ENCODE assay signal across 21 mouse cellular contexts in genomic region chr2:136669665-136670064, GRCm38 (mm10). TPM values are rescaled to one million over a fixed set of nuclear protein-coding genes. Genes with fewer than 3 reads are reported as not detected.
DNase-seq lines count a peak whose midpoint lies in the region; ATAC-seq and TF ChIP-seq lines count a peak whose summit lies in the region.
"Had no signal": no experiment of that assay in that cellular context is flagged by ENCODE, and none has a peak within 500 bp of the region (broad histone marks: within the 10 kb centered on the region; RNA-seq: fewer than 3 reads in every experiment).

No protein-coding gene starts in this region.

- DNase-seq in adrenal gland, postnatal 14 days: peak; percentile 28
- DNase-seq in adrenal gland, postnatal 25 days: no peak
- no peak for DNase-seq in heart, adult 2 months
- peak; percentile 35 for DNase-seq in lung, embryonic 14.5 days
- no peak for DNase-seq in lung, postnatal 36 days
- peak; percentile 30 for DNase-seq in skeletal muscle tissue, adult 2 months (ENCODE audit: low read depth, low spot score)
- DNase-seq: gastrocnemius, postnatal 10 days; lung, adult 2 months; thymus, postnatal 25 days had no signal

- WGBS in heart, adult 2 months: 62% methylated on average over 3 of the region's 3 CpGs
- WGBS in heart, embryonic 12.5 days: 79% methylated on average over 3 of the region's 3 CpGs
- 45% methylated on average over 3 of the region's 3 CpGs for whole genome bisulfite sequencing in lung, embryonic 14.5 days

- intact Hi-C loops in heart, adult 2 months (cut with DNase I): no loop called here

- no peaks in the 10 kb centered on the region for H3K27me3 ChIP-seq in heart, adult 2 months (ENCODE audit: control insufficient read depth, insufficient read depth, low read length)
- no peaks in the 10 kb centered on the region for H3K27me3 ChIP-seq in heart, embryonic 12.5 days (replicated peaks)
- no peaks in the 10 kb centered on the region for H3K27me3 ChIP-seq in lung, embryonic 14.5 days (ENCODE audit: insufficient read depth, low read length)
- H3K27me3 ChIP-seq: embryonic facial prominence, embryonic 12.5 days; heart, embryonic 13.5 days; kidney, embryonic 15.5 days; liver, embryonic 12.5 days; midbrain, embryonic 13.5 days; neural tube, embryonic 12.5 days had no signal

- no peaks in the 10 kb centered on the region for H3K79me2 ChIP-seq in heart, adult 2 months (replicated peaks; ENCODE audit: control insufficient read depth, insufficient read depth, low read length)

- no peak for TF ChIP-seq CTCF in heart, adult 2 months (IDR thresholded peaks at IDR 0.05)
- TF ChIP-seq CTCF in lung, embryonic 14.5 days (IDR thresholded peaks at IDR 0.05; ENCODE audit: low read depth): no peak

- no peak for TF ChIP-seq POLR2A in heart, adult 2 months (IDR thresholded peaks at IDR 0.05; ENCODE audit: insufficient read depth, low read depth, low read length)

- no peak for ATAC-seq in heart, embryonic 12.5 days (ENCODE audit: insufficient number of reproducible peaks, low FRiP score)
- ATAC-seq in lung, embryonic 14.5 days (ENCODE audit: insufficient read depth): no peak
- ATAC-seq: intestine, postnatal 0 days; liver, embryonic 12.5 days had no signal

- no peak for TF ChIP-seq EP300 in heart, adult 2 months (IDR thresholded peaks at IDR 0.05; ENCODE audit: insufficient read depth, low read depth, low read length)

- no peaks in the 10 kb centered on the region for H3K9me3 ChIP-seq in heart, embryonic 12.5 days (replicated peaks)
- no peaks in the 10 kb centered on the region for H3K9me3 ChIP-seq in lung, embryonic 14.5 days (ENCODE audit: low read depth, low read length)
- H3K9me3 ChIP-seq: embryonic facial prominence, embryonic 12.5 days; heart, embryonic 13.5 days; hindbrain, embryonic 10.5 days; kidney, embryonic 15.5 days; liver, embryonic 12.5 days; midbrain, embryonic 13.5 days; neural tube, embryonic 12.5 days had no signal

- H3K4me3 ChIP-seq in heart, adult 2 months: no peak overlapping the region
- H3K4me3 ChIP-seq in heart, embryonic 12.5 days: no peak overlapping the region
- no peak overlapping the region for H3K4me3 ChIP-seq in lung, embryonic 14.5 days (ENCODE audit: low read depth, low read length)
- H3K4me3 ChIP-seq: embryonic facial prominence, embryonic 12.5 days; heart, embryonic 13.5 days; hindbrain, embryonic 10.5 days; kidney, embryonic 15.5 days; liver, embryonic 12.5 days; midbrain, embryonic 13.5 days; neural tube, embryonic 12.5 days had no signal

- H3K36me3 ChIP-seq in heart, adult 2 months (ENCODE audit: control insufficient read depth, insufficient read depth, low read length): no peaks in the 10 kb centered on the region
- no peaks in the 10 kb centered on the region for H3K36me3 ChIP-seq in heart, embryonic 12.5 days
- no peaks in the 10 kb centered on the region for H3K36me3 ChIP-seq in lung, embryonic 14.5 days (ENCODE audit: insufficient read depth)
- H3K36me3 ChIP-seq: embryonic facial prominence, embryonic 12.5 days; G1E; heart, embryonic 13.5 days; hindbrain, embryonic 10.5 days; kidney, embryonic 15.5 days; liver, embryonic 12.5 days; midbrain, embryonic 13.5 days; neural tube, embryonic 12.5 days had no signal

- H3K4me2 ChIP-seq in heart, embryonic 12.5 days: no peak overlapping the region
- no peak overlapping the region for H3K4me2 ChIP-seq in lung, embryonic 14.5 days
- H3K4me2 ChIP-seq: embryonic facial prominence, embryonic 12.5 days; kidney, embryonic 15.5 days; liver, embryonic 12.5 days; midbrain, embryonic 13.5 days; neural tube, embryonic 12.5 days had no signal

- peaks cover 2% of the 10 kb centered on the region for H3K4me1 ChIP-seq in heart, adult 2 months (ENCODE audit: control insufficient read depth, insufficient read depth, low read length)
- H3K4me1 ChIP-seq in heart, embryonic 12.5 days (replicated peaks): peaks cover 8% of the 10 kb centered on the region
- H3K4me1 ChIP-seq in lung, embryonic 14.5 days (ENCODE audit: insufficient read depth): no peaks in the 10 kb centered on the region; the same call in 1 of the 2 replicates
- H3K4me1 ChIP-seq: embryonic facial prominence, embryonic 12.5 days; liver, embryonic 12.5 days; neural tube, embryonic 12.5 days had no signal

- H3K27ac ChIP-seq in heart, adult 2 months: peak overlapping the region; percentile 44
- H3K27ac ChIP-seq in heart, embryonic 12.5 days (ENCODE audit: poor library complexity, severe bottlenecking): no peak overlapping the region
- H3K27ac ChIP-seq in lung, embryonic 14.5 days (ENCODE audit: low read depth): no peak overlapping the region
- H3K27ac ChIP-seq: embryonic facial prominence, embryonic 12.5 days; heart, embryonic 13.5 days; hindbrain, embryonic 10.5 days; kidney, embryonic 15.5 days; liver, embryonic 12.5 days; neural tube, embryonic 12.5 days had no signal

- no peak overlapping the region for H3K9ac ChIP-seq in heart, adult 2 months (ENCODE audit: low read depth, low read length)
- H3K9ac ChIP-seq in heart, embryonic 12.5 days: no peak overlapping the region
- H3K9ac ChIP-seq in lung, embryonic 14.5 days: no peak overlapping the region
- H3K9ac ChIP-seq: embryonic facial prominence, embryonic 12.5 days; heart, embryonic 13.5 days; kidney, embryonic 15.5 days; liver, embryonic 12.5 days; midbrain, embryonic 13.5 days; neural tube, embryonic 12.5 days had no signal

RNA-seq across cellular contexts. Expression of gene Snap25, which starts 43.6 kb away (rescaled TPM):
- 29.4 and 42.5 TPM in 2 replicates for total RNA-seq in adrenal gland, postnatal 14 days (2021)
- total RNA-seq in adrenal gland, postnatal 25 days (2021): 26.9 and 35.6 TPM in 2 replicates
- total RNA-seq in heart, adult 2 months (2021): under 1 TPM in 1 of 2 experiments, not detected in 1; 0.64 TPM
- polyA plus RNA-seq in heart, adult 2 months (2012; rRNA removed): 0.98 and 3.0 TPM in 2 replicates
- 0.67 and 1.0 TPM in 2 replicates for polyA plus RNA-seq in heart, embryonic 12.5 days (2016; fragmentation: Nextera tagmentation; extraction: Ambion mirVana)
- 1.2 and 1.6 TPM in 2 replicates for polyA plus RNA-seq in lung, embryonic 14.5 days (2014; fragmentation: Nextera tagmentation; extraction: Ambion mirVana)
- total RNA-seq: common myeloid progenitor, adult 5-6 weeks; megakaryocyte, adult 5-6 weeks had no signal
- polyA plus RNA-seq: G1E had no signal

Comparison
In these comparisons a context has a peak if more than half of its experiments do, and no peak if none do; other contexts are left out.
1. DNase-seq: peak in adrenal gland, postnatal 14 days (single experiment), lung, embryonic 14.5 days (single experiment) and skeletal muscle tissue, adult 2 months (single experiment); none in adrenal gland, postnatal 25 days (single experiment), heart, adult 2 months (0 of 2) and lung, postnatal 36 days (single experiment).
2. RNA of gene Snap25, which starts 43.6 kb away (total RNA-seq): 26.9 to 35.6 TPM in adrenal gland, postnatal 25 days and 29.4 to 42.5 TPM in adrenal gland, postnatal 14 days; 0.64 TPM in heart, adult 2 months; every median in the first group is over 10 times any median in the second.